ENCODE assay signal across 8 mouse cellular contexts in genomic region chr14:54577089-54577982, GRCm38 (mm10). TPM values are rescaled to one million over a fixed set of nuclear protein-coding genes. Genes with fewer than 3 reads are reported as not detected.
DNase-seq lines count a peak whose midpoint lies in the region; ATAC-seq and TF ChIP-seq lines count a peak whose summit lies in the region.

TSS of gene Ajuba (minus strand) at chr14:54577558.

- peak within 1 kb of the TSS; percentile 13; the same call in 1 of the 2 replicates for H3K27ac ChIP-seq in spleen, adult 2 months (ENCODE audit: insufficient read depth, low read length)
- H3K27ac ChIP-seq in heart, embryonic 12.5 days (ENCODE audit: poor library complexity, severe bottlenecking), result peak within 1 kb of the TSS; percentile 94
- peak within 1 kb of the TSS; percentile 95 for H3K27ac ChIP-seq in kidney, embryonic 15.5 days
- peak within 1 kb of the TSS; percentile 56 for H3K27ac ChIP-seq in liver, embryonic 13.5 days
- H3K27ac ChIP-seq in stomach, postnatal 0 days (replicated peaks), result peak within 1 kb of the TSS; percentile 89

- no peaks in the 10 kb centered on the region for H3K9me3 ChIP-seq in heart, embryonic 12.5 days (replicated peaks)
- H3K9me3 ChIP-seq in kidney, embryonic 15.5 days (replicated peaks), result no peaks in the 10 kb centered on the region
- H3K9me3 ChIP-seq in liver, embryonic 13.5 days (replicated peaks), result no peaks in the 10 kb centered on the region
- H3K9me3 ChIP-seq in stomach, postnatal 0 days (ENCODE audit: control insufficient read depth, low read length), result no peaks in the 10 kb centered on the region

- TF ChIP-seq CTCF in spleen, adult 2 months (IDR thresholded peaks at IDR 0.05; ENCODE audit: extremely low read depth, insufficient read depth, insufficient read length, insufficient replicate concordance), result no peak
- TF ChIP-seq CTCF in stomach, postnatal 0 days (IDR thresholded peaks at IDR 0.05; ENCODE audit: low read depth), result no peak

- no peak for TF ChIP-seq POLR2A in spleen, adult 2 months (IDR thresholded peaks at IDR 0.05; ENCODE audit: low read depth, low read length)

- H3K36me3 ChIP-seq in spleen, adult 2 months (ENCODE audit: control insufficient read depth, insufficient read depth, low read length), result no peaks in the 10 kb centered on the region
- peaks cover 8% of the 10 kb centered on the region; the same call in 1 of the 2 replicates for H3K36me3 ChIP-seq in heart, embryonic 12.5 days
- peaks cover 12% of the 10 kb centered on the region for H3K36me3 ChIP-seq in kidney, embryonic 15.5 days
- H3K36me3 ChIP-seq in liver, embryonic 13.5 days, result no peaks in the 10 kb centered on the region
- no peaks in the 10 kb centered on the region for H3K36me3 ChIP-seq in stomach, postnatal 0 days (ENCODE audit: control insufficient read depth, insufficient read depth, low read length)

- H3K9ac ChIP-seq in heart, embryonic 12.5 days, result peak within 1 kb of the TSS; percentile 98
- H3K9ac ChIP-seq in kidney, embryonic 15.5 days, result peak within 1 kb of the TSS; percentile 96
- H3K9ac ChIP-seq in liver, embryonic 13.5 days, result peak within 1 kb of the TSS; percentile 72
- peak within 1 kb of the TSS; percentile 89 for H3K9ac ChIP-seq in stomach, postnatal 0 days (ENCODE audit: low read length)

- peak within 1 kb of the TSS; percentile 55 for H3K4me3 ChIP-seq in spleen, adult 2 months (ENCODE audit: extremely low read depth, insufficient read depth, insufficient read length)
- peak within 1 kb of the TSS; percentile 91 for H3K4me3 ChIP-seq in heart, embryonic 12.5 days
- peak within 1 kb of the TSS; percentile 80 for H3K4me3 ChIP-seq in kidney, embryonic 15.5 days (replicated peaks)
- H3K4me3 ChIP-seq in liver, embryonic 13.5 days (replicated peaks), result peak within 1 kb of the TSS; percentile 65
- H3K4me3 ChIP-seq in stomach, postnatal 0 days (ENCODE audit: low read depth, low read length), result peak within 1 kb of the TSS; percentile 83

- DNase-seq in spleen, adult 2 months (ENCODE audit: low read depth in 1 of 2, low spot score in 2 of 2), result peak in 1 of 2 experiments; percentile 27
- DNase-seq in spleen, adult 12 weeks (ENCODE audit: low spot score), result no peak
- peak; percentile 65 for DNase-seq in fibroblast of lung, adult 2 months (ENCODE audit: low read depth)
- DNase-seq in liver, embryonic 13.5 days, result no peak
- peak; percentile 44 for DNase-seq in naive thymus-derived CD4-positive, alpha-beta T cell, adult 2 months (ENCODE audit: low read depth)
- DNase-seq in stomach, postnatal 0 days (ENCODE audit: low spot score), result peak; percentile 90

- 2% methylated on average over 66 of the region's 66 CpGs for WGBS in spleen, adult 2 months
- under 1% methylated on average over 66 of the region's 66 CpGs for whole genome bisulfite sequencing in heart, embryonic 12.5 days
- WGBS in kidney, embryonic 15.5 days, result under 1% methylated on average over 66 of the region's 66 CpGs
- WGBS in liver, embryonic 13.5 days (ENCODE audit: insufficient replicate concordance), result under 1% methylated on average over 66 of the region's 66 CpGs
- WGBS in stomach, postnatal 0 days, result under 1% methylated on average over 59 of the region's 66 CpGs

- ATAC-seq in heart, embryonic 12.5 days (ENCODE audit: insufficient number of reproducible peaks, low FRiP score), result peak; percentile 62
- ATAC-seq in kidney, embryonic 15.5 days (replicated peaks; ENCODE audit: low FRiP score), result peak; percentile 79
- peak; percentile 14; the same call in 1 of the 2 replicates for ATAC-seq in liver, embryonic 13.5 days (ENCODE audit: low read depth)
- ATAC-seq in stomach, postnatal 0 days (ENCODE audit: low FRiP score, low TSS enrichment), result peak; percentile 70

- TF ChIP-seq EP300 in stomach, postnatal 0 days (optimal IDR thresholded peaks at IDR 0.05), result no peak

- peaks cover 24% of the 10 kb centered on the region for H3K4me1 ChIP-seq in spleen, adult 2 months (ENCODE audit: control insufficient read depth, insufficient read depth, insufficient read length)
- peaks cover 36% of the 10 kb centered on the region for H3K4me1 ChIP-seq in heart, embryonic 12.5 days (replicated peaks)
- peaks cover 50% of the 10 kb centered on the region for H3K4me1 ChIP-seq in kidney, embryonic 15.5 days
- peaks cover 75% of the 10 kb centered on the region for H3K4me1 ChIP-seq in liver, embryonic 13.5 days (replicated peaks)
- peaks cover 6% of the 10 kb centered on the region; the same call in 1 of the 2 replicates for H3K4me1 ChIP-seq in stomach, postnatal 0 days (replicated peaks; ENCODE audit: control insufficient read depth, insufficient read depth)

- peak within 1 kb of the TSS; percentile 91 for H3K4me2 ChIP-seq in heart, embryonic 12.5 days
- H3K4me2 ChIP-seq in kidney, embryonic 15.5 days, result peak within 1 kb of the TSS; percentile 84
- H3K4me2 ChIP-seq in liver, embryonic 13.5 days, result peak within 1 kb of the TSS; percentile 71
- H3K4me2 ChIP-seq in stomach, postnatal 0 days (replicated peaks; ENCODE audit: low read depth), result peak within 1 kb of the TSS; percentile 95

- H3K27me3 ChIP-seq in spleen, adult 2 months (ENCODE audit: control insufficient read depth, insufficient read depth, low read length), result peaks cover 25% of the 10 kb centered on the region
- no peaks in the 10 kb centered on the region for H3K27me3 ChIP-seq in heart, embryonic 12.5 days (replicated peaks)
- H3K27me3 ChIP-seq in kidney, embryonic 15.5 days, result no peaks in the 10 kb centered on the region
- peaks cover 74% of the 10 kb centered on the region for H3K27me3 ChIP-seq in liver, embryonic 13.5 days
- H3K27me3 ChIP-seq in stomach, postnatal 0 days (ENCODE audit: control insufficient read depth, insufficient read depth, low read length), result no peaks in the 10 kb centered on the region

RNA-seq across cellular contexts. Expression of gene Ajuba, which starts in this region (rescaled TPM):
- polyA plus RNA-seq in spleen, adult 2 months (2012; rRNA removed), result 3.0 and 3.9 TPM in 2 replicates
- 39.5 and 40.7 TPM in 2 replicates for polyA plus RNA-seq in heart, embryonic 12.5 days (2016; fragmentation: Nextera tagmentation; extraction: Ambion mirVana)
- 45.9 and 50.4 TPM in 2 replicates for polyA plus RNA-seq in kidney, embryonic 15.5 days (2015; fragmentation: Nextera tagmentation; extraction: Ambion mirVana)
- polyA plus RNA-seq in liver, embryonic 13.5 days (2015; fragmentation: Nextera tagmentation; extraction: Ambion mirVana), result 3.9 and 4.4 TPM in 2 replicates
- polyA plus RNA-seq in stomach, postnatal 0 days (2015; fragmentation: Nextera tagmentation; extraction: Ambion mirVana), result 18.9 and 26.4 TPM in 2 replicates

Comparison
In these comparisons a context has a peak if more than half of its experiments do, and no peak if none do; other contexts are left out.
1. DNase-seq: peak in fibroblast of lung, adult 2 months (single experiment), naive thymus-derived CD4-positive, alpha-beta T cell, adult 2 months (single experiment) and stomach, postnatal 0 days (single experiment); none in spleen, adult 12 weeks (single experiment) and liver, embryonic 13.5 days (single experiment).
2. H3K27ac ChIP-seq: peak in every context shown above with its lines; median percentile 95 in kidney, embryonic 15.5 days; 94 in heart, embryonic 12.5 days; 89 in stomach, postnatal 0 days; 56 in liver, embryonic 13.5 days; 13 in spleen, adult 2 months.
3. ATAC-seq: peak in every context shown above with its lines; median percentile 79 in kidney, embryonic 15.5 days; 70 in stomach, postnatal 0 days; 62 in heart, embryonic 12.5 days; 14 in liver, embryonic 13.5 days.
4. Peak in every context shown above with its lines, with median percentiles within 50 percentile points of each other: H3K4me3 ChIP-seq, H3K4me2 ChIP-seq and H3K9ac ChIP-seq.